Mouse (Mus musculus) lung, embryonic 15.5 days (tissue): ENCODE data around the gene 1700102P08Rik. TPM values are rescaled to one million over a fixed set of nuclear protein-coding genes. Genes with fewer than 3 reads are reported as not detected.

ENCODE experiments used
- ATAC-seq: fragments of 200-750 bp; cut with Nextera tagmentation; 2 replicates; pipeline ENCODE4 v1.8.0; 2017; ENCODE audit warnings: moderate number of reproducible peaks, borderline replicate concordance; ENCODE audit not compliant: low FRiP score, low TSS enrichment; ENCODE audit errors: extremely low read depth
- H3K27ac ChIP-seq: fragments of 300-500 bp; sonication (generic); 2 replicates; pipeline ENCODE4 v1.5.1; 2015; ENCODE audit warnings: moderate library complexity, mild to moderate bottlenecking, inconsistent platforms
- H3K27me3 ChIP-seq: fragments of 300-500 bp; sonication (generic); 2 replicates; pipeline ENCODE4 v1.6.1; 2015; ENCODE audit warnings: inconsistent platforms
- H3K36me3 ChIP-seq: fragments of 300-500 bp; sonication (generic); 2 replicates; pipeline ENCODE4 v1.6.1; 2015; ENCODE audit warnings: inconsistent platforms
- H3K4me1 ChIP-seq: fragments of 300-500 bp; sonication (generic); 2 replicates; pipeline ENCODE4 v1.6.1; 2015; ENCODE audit warnings: inconsistent platforms
- H3K4me2 ChIP-seq: fragments of 300-500 bp; sonication (generic); 2 replicates; pipeline ENCODE4 v1.6.1; 2015; ENCODE audit warnings: inconsistent platforms, mild to moderate bottlenecking, moderate library complexity
- H3K4me3 ChIP-seq: fragments of 300-500 bp; sonication (generic); 2 replicates; pipeline ENCODE4 v1.5.1; 2015; ENCODE audit warnings: mild to moderate bottlenecking, inconsistent platforms
- H3K9ac ChIP-seq: fragments of 300-500 bp; sonication (generic); 2 replicates; pipeline ENCODE4 v1.6.1; 2015; ENCODE audit warnings: inconsistent platforms
- H3K9me3 ChIP-seq: fragments of 300-500 bp; sonication (generic); 2 replicates; pipeline ENCODE4 v1.6.1; 2016; ENCODE audit warnings: inconsistent platforms
- WGBS: fragments of 180-500 bp; shearing (Covaris S2); methylation state at CpG from one replicate; pipeline ENCODE4 v1.1.7; 2015; 5-methylcytosine and 5-hydroxymethylcytosine counted together
- polyA plus RNA-seq: library from polyadenylated mRNA; unstranded; fragments of >200 nt; fragmentation: Nextera tagmentation; extraction: Ambion mirVana; gene quantifications from 2 replicates; pipeline ENCODE4 v1.2.1, GENCODE M21; 2015

Gene 1700102P08Rik
- polyA plus RNA-seq, 1 experiment from 2014 or later, result 0.40 TPM

DNA sequence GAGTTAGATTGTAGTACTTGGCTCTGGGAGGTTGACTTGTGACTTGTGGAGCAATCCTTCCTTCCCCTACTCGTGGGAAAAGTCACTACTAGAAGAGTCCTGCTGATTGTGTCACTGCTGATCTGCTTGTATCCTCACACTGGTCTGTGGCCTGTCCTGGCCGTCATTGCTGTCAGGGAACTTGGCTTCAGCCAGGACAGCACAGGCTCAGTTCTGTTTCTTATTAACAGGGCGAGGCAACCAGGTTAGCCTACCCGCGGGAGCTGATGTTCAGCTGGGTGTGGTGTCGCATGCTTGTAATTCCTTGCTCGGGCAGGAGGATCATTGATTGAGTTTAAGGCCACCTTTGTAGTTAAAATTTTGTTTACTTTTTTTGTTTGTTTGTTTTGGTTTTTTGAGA lies 7.6 kb upstream of the 1700102P08Rik start:
- Histone ChIP-seq H3K4me2 (no peak overlapping the region), H3K27ac (no peak overlapping the region), H3K4me1 (no peaks in the 10 kb centered on the region), H3K9ac (no peak overlapping the region), H3K4me3 (no peak overlapping the region), H3K36me3 (peaks cover 87% of the 10 kb centered on the region), H3K27me3 (no peaks in the 10 kb centered on the region), H3K9me3 (no peaks in the 10 kb centered on the region)
- no peak for ATAC-seq
- 57% methylated on average over 7 of the region's 7 CpGs for WGBS

- Histone ChIP-seq H3K36me3 (peaks cover 88% of the 10 kb centered on the region), H3K27me3 (no peaks in the 10 kb centered on the region), H3K9me3 (no peaks in the 10 kb centered on the region), H3K9ac (no peak overlapping the region), H3K27ac (no peak overlapping the region), H3K4me2 (no peak overlapping the region), H3K4me1 (no peaks in the 10 kb centered on the region), H3K4me3 (no peak overlapping the region)
- ATAC-seq, result no peak
- WGBS, result 77% methylated on average over 4 of the region's 4 CpGs
These were observed 5.8 kb upstream of the 1700102P08Rik start for GRCm38 (mm10) chr9:108386816-108387215.

- H3K4me2 ChIP-seq, result no peak overlapping the region
- no peak overlapping the region for H3K27ac ChIP-seq
- no peaks in the 10 kb centered on the region for H3K4me1 ChIP-seq
- no peak for ATAC-seq
- peaks cover 89% of the 10 kb centered on the region for H3K36me3 ChIP-seq
- 74% methylated on average over 10 of the region's 10 CpGs for WGBS
- no peaks in the 10 kb centered on the region for H3K27me3 ChIP-seq
- H3K9me3 ChIP-seq, result no peaks in the 10 kb centered on the region
- no peak overlapping the region for H3K4me3 ChIP-seq
- H3K9ac ChIP-seq, result no peak overlapping the region
These were observed 4.0 kb upstream of the 1700102P08Rik start for GRCm38 (mm10) chr9:108388601-108389000.

GRCm38 (mm10) chr9:108389220-108389619 lies 3.4 kb upstream of the 1700102P08Rik start:
- H3K27ac ChIP-seq, result no peak overlapping the region
- no peak for ATAC-seq
- WGBS, result 72% methylated on average over 6 of the region's 6 CpGs
- H3K36me3 ChIP-seq, result peaks cover 84% of the 10 kb centered on the region
- H3K4me3 ChIP-seq, result no peak overlapping the region
- H3K4me1 ChIP-seq, result no peaks in the 10 kb centered on the region
- no peak overlapping the region for H3K9ac ChIP-seq
- no peak overlapping the region for H3K4me2 ChIP-seq
- no peaks in the 10 kb centered on the region for H3K27me3 ChIP-seq
- H3K9me3 ChIP-seq, result no peaks in the 10 kb centered on the region

DNA sequence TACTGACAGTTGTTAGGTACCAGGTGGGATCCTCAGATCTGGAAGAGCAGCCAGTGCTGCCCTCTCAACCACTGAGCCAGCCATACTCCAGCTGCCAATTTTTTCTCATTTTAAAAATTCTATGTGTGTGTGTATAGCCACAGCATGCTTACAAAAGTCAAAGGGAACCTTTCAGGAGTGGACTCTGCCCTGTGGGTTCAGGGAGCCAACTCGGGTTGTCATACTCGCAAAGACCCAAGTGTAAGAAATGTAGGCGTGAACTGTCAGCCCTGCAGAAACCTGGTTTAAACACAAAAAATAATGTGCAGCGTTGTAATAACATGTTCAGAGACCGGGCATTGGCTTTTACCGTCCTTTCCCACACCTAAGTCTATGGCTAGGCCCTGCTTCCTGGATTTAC lies 1.6 kb downstream of the 1700102P08Rik start:
- Histone ChIP-seq H3K4me3 (no peak overlapping the region), H3K9me3 (no peaks in the 10 kb centered on the region), H3K4me1 (no peaks in the 10 kb centered on the region), H3K27me3 (no peaks in the 10 kb centered on the region), H3K4me2 (no peak overlapping the region), H3K27ac (no peak overlapping the region), H3K36me3 (peaks cover 40% of the 10 kb centered on the region), H3K9ac (no peak overlapping the region)
- 96% methylated on average over 6 of the region's 6 CpGs for WGBS
- ATAC-seq, result no peak

DNA sequence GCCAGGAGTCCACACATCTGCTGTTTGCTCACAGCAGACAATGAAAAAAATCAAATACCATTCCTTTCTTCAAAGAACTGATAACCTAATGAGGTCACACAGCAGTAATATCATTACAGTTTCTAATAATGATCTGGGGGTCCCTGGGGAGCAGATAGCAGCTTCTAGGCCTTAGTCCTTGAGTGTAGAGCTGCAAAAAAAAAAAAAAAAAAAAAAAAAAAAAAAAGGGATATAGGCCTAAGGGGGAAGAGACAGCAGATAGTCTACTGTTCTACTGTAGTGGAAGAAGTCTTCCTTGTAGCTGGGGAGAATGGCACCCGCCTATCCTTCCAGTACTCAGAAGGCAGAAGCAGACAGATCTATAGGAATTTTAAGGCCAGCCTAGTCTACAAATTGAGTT lies 2.8 kb downstream of the 1700102P08Rik start:
- Histone ChIP-seq H3K4me3 (no peak overlapping the region), H3K9ac (no peak overlapping the region), H3K27ac (no peak overlapping the region), H3K4me1 (no peaks in the 10 kb centered on the region), H3K27me3 (no peaks in the 10 kb centered on the region), H3K4me2 (no peak overlapping the region), H3K9me3 (no peaks in the 10 kb centered on the region), H3K36me3 (peaks cover 31% of the 10 kb centered on the region)
- 87% methylated on average over 1 of the region's 1 CpGs for WGBS
- ATAC-seq, result no peak

DNA sequence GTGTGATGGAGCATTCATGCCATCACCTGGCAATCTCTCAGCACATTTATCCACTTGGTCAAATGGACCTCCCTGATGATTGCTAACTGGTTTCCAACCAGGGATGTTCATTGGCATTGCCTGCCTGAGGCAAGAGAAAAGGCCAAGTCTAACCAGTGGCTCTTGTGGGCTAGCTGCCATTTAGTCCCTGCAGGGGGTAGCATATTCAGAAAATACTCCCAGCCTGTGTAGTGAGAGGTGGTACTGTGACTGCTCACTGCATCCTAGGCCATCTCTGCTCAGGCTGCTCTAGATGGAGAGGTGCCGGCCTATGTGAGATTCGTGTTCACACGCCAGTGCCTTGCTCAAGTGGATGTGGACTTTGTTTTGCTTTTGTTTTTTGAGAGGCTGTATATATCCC lies 5.7 kb downstream of the 1700102P08Rik start:
- no peaks in the 10 kb centered on the region for H3K9me3 ChIP-seq
- H3K4me2 ChIP-seq, result no peak overlapping the region
- H3K4me1 ChIP-seq, result no peaks in the 10 kb centered on the region
- no peak overlapping the region for H3K9ac ChIP-seq
- no peak overlapping the region for H3K27ac ChIP-seq
- no peaks in the 10 kb centered on the region for H3K27me3 ChIP-seq
- H3K36me3 ChIP-seq, result peaks cover 2% of the 10 kb centered on the region
- ATAC-seq, result no peak
- WGBS, result 80% methylated on average over 3 of the region's 3 CpGs
- no peak overlapping the region for H3K4me3 ChIP-seq

DNA sequence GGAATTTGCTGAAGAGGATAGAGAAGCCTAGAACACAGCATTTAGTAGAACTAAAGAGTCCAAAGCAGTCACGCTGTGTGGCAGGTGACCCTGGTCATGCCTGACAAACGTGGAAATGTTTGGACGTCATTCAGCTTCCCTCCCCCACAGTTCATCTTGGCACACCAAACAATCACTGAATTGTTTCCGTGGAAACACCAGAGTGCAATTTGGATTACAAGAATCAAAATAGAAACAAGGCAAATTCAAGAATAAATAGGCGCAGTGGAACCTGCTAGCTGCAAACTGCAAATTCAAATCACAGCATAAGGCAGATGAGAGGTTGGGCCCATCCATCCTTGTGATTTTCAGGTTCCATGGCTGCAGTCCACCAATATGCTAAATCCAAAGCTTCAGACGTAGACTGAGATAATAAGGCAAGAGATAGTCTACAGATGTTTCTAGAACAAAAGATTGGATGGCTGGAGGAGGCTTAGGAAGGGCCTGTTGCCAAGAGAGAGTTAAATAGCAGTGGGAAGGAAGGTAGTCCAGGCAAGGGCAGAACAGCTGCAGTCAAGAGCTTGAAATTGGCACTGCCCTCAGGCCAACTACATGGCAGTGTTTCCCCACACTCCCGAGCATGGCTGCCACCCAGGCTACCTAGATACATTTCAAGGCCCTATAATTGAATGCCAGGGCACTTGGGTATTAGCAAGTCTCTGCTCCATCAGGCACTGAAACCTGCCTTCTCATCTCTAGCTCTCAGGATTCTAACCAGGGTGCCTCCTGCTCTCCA lies 8.8 kb downstream of the 1700102P08Rik start:
- ATAC-seq, result no peak
- Histone ChIP-seq H3K4me1 (no peaks in the 10 kb centered on the region), H3K27me3 (no peaks in the 10 kb centered on the region), H3K36me3 (no peaks in the 10 kb centered on the region), H3K27ac (no peak overlapping the region), H3K9me3 (no peaks in the 10 kb centered on the region), H3K4me3 (no peak overlapping the region), H3K4me2 (no peak overlapping the region), H3K9ac (no peak overlapping the region)
- WGBS, result 59% methylated on average over 7 of the region's 7 CpGs

DNA sequence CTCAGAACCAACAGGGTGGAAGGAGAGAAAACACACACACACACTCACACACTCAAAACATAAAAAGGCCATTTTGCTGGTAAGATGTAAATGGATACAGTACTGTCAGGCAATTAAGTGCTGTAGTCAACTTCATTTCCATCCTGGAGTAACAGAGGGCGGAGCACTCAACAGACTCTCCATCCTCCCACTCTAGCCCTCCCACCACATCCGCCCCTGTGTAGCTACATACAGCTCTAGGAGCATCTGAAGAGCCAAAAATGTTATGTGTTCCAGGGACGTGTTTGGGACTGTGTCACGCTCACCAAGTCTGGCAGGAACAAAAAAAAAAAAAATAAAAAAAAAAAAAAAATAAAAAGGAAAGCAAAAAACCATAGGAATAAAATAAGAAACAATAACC lies 10.5 kb downstream of the 1700102P08Rik start:
- Histone ChIP-seq H3K4me1 (no peaks in the 10 kb centered on the region), H3K9ac (no peak overlapping the region), H3K9me3 (no peaks in the 10 kb centered on the region), H3K27ac (no peak overlapping the region), H3K4me3 (no peak overlapping the region), H3K36me3 (no peaks in the 10 kb centered on the region), H3K4me2 (no peak overlapping the region), H3K27me3 (no peaks in the 10 kb centered on the region)
- WGBS, result 70% methylated on average over 4 of the region's 4 CpGs
- ATAC-seq, result no peak

DNA sequence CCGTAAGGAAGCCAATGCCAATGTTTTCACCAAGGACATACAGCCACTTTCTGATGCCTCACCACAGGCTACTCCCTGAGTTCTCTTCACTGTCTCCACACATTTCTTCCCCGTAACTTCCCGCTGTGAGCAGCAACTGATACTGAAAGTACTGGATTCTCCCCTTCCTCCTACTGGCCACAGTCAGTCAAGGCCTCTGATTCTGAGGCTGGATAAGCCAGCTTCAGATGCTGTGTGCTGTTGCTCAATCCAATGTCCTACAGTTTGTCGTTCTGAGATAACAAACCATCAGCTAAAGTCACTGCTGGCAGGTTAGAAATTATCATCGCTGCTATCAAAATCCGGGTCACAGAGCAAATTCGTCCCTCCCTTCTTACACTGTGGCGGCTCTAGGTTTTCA lies 11.8 kb downstream of the 1700102P08Rik start:
- ATAC-seq, result no peak
- 75% methylated on average over 8 of the region's 8 CpGs for WGBS
- Histone ChIP-seq H3K4me3 (no peak overlapping the region), H3K4me2 (no peak overlapping the region), H3K4me1 (no peaks in the 10 kb centered on the region), H3K9ac (no peak overlapping the region), H3K27ac (no peak overlapping the region), H3K27me3 (no peaks in the 10 kb centered on the region), H3K9me3 (no peaks in the 10 kb centered on the region), H3K36me3 (no peaks in the 10 kb centered on the region)

- no peak overlapping the region for H3K9ac ChIP-seq
- no peaks in the 10 kb centered on the region for H3K27me3 ChIP-seq
- 84% methylated on average over 4 of the region's 4 CpGs for WGBS
- no peaks in the 10 kb centered on the region for H3K4me1 ChIP-seq
- no peak overlapping the region for H3K27ac ChIP-seq
- H3K36me3 ChIP-seq, result no peaks in the 10 kb centered on the region
- no peak overlapping the region for H3K4me2 ChIP-seq
- ATAC-seq, result no peak
- H3K4me3 ChIP-seq, result no peak overlapping the region
- no peaks in the 10 kb centered on the region for H3K9me3 ChIP-seq
These were observed 16.9 kb downstream of the 1700102P08Rik start for GRCm38 (mm10) chr9:108409535-108409934.

DNA sequence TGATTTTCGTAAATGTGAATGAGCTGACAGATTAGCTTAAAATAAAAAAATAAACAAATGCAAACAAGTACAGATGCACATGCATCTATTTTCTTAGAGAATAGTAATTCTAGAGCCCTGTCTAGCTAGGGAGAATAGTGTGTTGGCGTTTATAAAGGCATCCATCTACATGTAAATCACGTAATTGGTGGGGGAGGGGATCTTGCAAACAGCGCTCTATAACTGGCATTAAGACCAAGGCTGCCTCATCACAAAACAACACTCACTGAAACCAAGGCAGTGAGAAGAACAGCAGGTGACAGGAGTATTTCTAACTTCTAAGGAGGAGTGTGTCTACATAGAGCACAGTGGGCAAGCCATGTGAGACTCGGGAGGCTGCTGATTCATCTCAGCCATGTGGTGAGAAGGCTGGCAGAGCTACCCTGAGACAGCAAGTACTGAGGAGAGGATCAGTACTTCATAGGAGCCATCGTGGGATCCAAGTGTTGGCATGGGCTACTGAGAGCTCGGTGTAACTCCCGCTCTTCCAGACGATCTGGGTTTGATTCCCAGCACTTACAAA lies 18.9 kb downstream of the 1700102P08Rik start:
- Histone ChIP-seq H3K9ac (no peak overlapping the region), H3K27me3 (no peaks in the 10 kb centered on the region), H3K27ac (no peak overlapping the region), H3K4me1 (no peaks in the 10 kb centered on the region), H3K9me3 (no peaks in the 10 kb centered on the region), H3K4me3 (no peak overlapping the region), H3K4me2 (no peak overlapping the region), H3K36me3 (no peaks in the 10 kb centered on the region)
- 75% methylated on average over 9 of the region's 9 CpGs for WGBS
- ATAC-seq, result no peak
